Mouse (Mus musculus) ovary, postnatal 14 days (tissue): ENCODE measurements around the gene Clec18a.
"Not testable (repeated sequence)": the region's sequence is repeated elsewhere in the genome, so short reads cannot be mapped to it uniquely, and the experiment has no call there.

Source experiments
- DNase-seq: peaks from one replicate; pipeline ENCODE4 v3.0.0; 2022; ENCODE audit warnings: low spot score

The Clec18a gene

GRCm38 (mm10) chr8:111092326-111092725 is at the start of gene Clec18a:
TSS of gene Clec18a (minus strand) at chr8:111092426.
- not testable (repeated sequence) for DNase-seq

GRCm38 (mm10) chr8:111130756-111131155 is 38.5 kb upstream of the Clec18a start:
- no peak for DNase-seq

GRCm38 (mm10) chr8:111119481-111119880 is 27.3 kb upstream of the Clec18a start:
- no peak for DNase-seq

GRCm38 (mm10) chr8:111114891-111115290 is 22.7 kb upstream of the Clec18a start:
- DNase-seq: no peak

GRCm38 (mm10) chr8:111094719-111095302 is 2.6 kb upstream of the Clec18a start:
- not testable (repeated sequence) for DNase-seq

GRCm38 (mm10) chr8:111093865-111094718 is 1.9 kb upstream of the Clec18a start, which contains the start of gene Pdpr:
TSS of gene Pdpr (plus strand) at chr8:111094630.
- peak; percentile 83 for DNase-seq

- DNase-seq: no peak
Observed at GRCm38 (mm10) chr8:111091706-111092105, 520 bp downstream of the Clec18a start.

GRCm38 (mm10) chr8:111090126-111090525 is 2.1 kb downstream of the Clec18a start:
- peak; percentile 70 for DNase-seq

GRCm38 (mm10) chr8:111083936-111084335 is 8.3 kb downstream of the Clec18a start:
- not testable (repeated sequence) for DNase-seq

GRCm38 (mm10) chr8:111081580-111082258 is 10.5 kb downstream of the Clec18a start:
- DNase-seq: no peak

- DNase-seq: no peak
Observed at GRCm38 (mm10) chr8:111079861-111080271, 12.4 kb downstream of the Clec18a start.

GRCm38 (mm10) chr8:111079461-111079860 is 12.8 kb downstream of the Clec18a start:
- DNase-seq: no peak

- DNase-seq: no peak
Observed at GRCm38 (mm10) chr8:111075926-111076325, 16.3 kb downstream of the Clec18a start.

- not testable (repeated sequence) for DNase-seq
Observed at GRCm38 (mm10) chr8:111068660-111069059, 23.6 kb downstream of the Clec18a start.

- DNase-seq: no peak
Observed at GRCm38 (mm10) chr8:111067439-111067838, 24.8 kb downstream of the Clec18a start.

- DNase-seq: no peak
Observed at GRCm38 (mm10) chr8:111066308-111066707, 25.9 kb downstream of the Clec18a start.

GRCm38 (mm10) chr8:111062893-111063292 is 29.3 kb downstream of the Clec18a start:
- no peak for DNase-seq

GRCm38 (mm10) chr8:111062072-111062757 is 30.0 kb downstream of the Clec18a start:
- DNase-seq: peak; percentile 93

- DNase-seq: no peak
Observed at GRCm38 (mm10) chr8:111061688-111062071, 30.5 kb downstream of the Clec18a start.

GRCm38 (mm10) chr8:111058946-111059572 is 33.2 kb downstream of the Clec18a start:
- DNase-seq: no peak

- no peak for DNase-seq
Observed at GRCm38 (mm10) chr8:111056691-111057293, 35.4 kb downstream of the Clec18a start.
